Mouse (Mus musculus) hindbrain, postnatal 0 days (tissue): Measurements from ENCODE around the gene Olfr180. TPM values are rescaled to one million over a fixed set of nuclear protein-coding genes. Genes with fewer than 3 reads are reported as not detected.

Source experiments
- ATAC-seq: fragments of 200-750 bp; cut with Nextera tagmentation; 2 replicates; pipeline ENCODE4 v1.8.0; 2017; ENCODE audit warnings: mild to moderate bottlenecking, moderate TSS enrichment, moderate library complexity
- DNase-seq: peaks from one replicate; pipeline ENCODE4 v3.0.0-alpha.2; 2015; ENCODE audit warnings: low spot score
- H3K27ac ChIP-seq: fragments of 300-500 bp; sonication (generic); 2 replicates; pipeline ENCODE4 v1.5.1; 2014; ENCODE audit warnings: mild to moderate bottlenecking
- H3K27me3 ChIP-seq: fragments of 300-500 bp; sonication (generic); 2 replicates; pipeline ENCODE4 v1.6.1; 2014; ENCODE audit warnings: low read length, mixed read lengths; ENCODE audit not compliant: insufficient read depth
- H3K36me3 ChIP-seq: fragments of 300-500 bp; sonication (generic); 2 replicates; pipeline ENCODE4 v1.6.1; 2014; ENCODE audit warnings: low read length, mixed read lengths; ENCODE audit not compliant: insufficient read depth
- H3K4me1 ChIP-seq: fragments of 300-500 bp; sonication (generic); 2 replicates; pipeline ENCODE4 v1.6.1; 2014; ENCODE audit warnings: antibody characterized with exemption, low read length, mixed read lengths; ENCODE audit not compliant: insufficient read depth
- H3K4me2 ChIP-seq: fragments of 300-500 bp; sonication (generic); 2 replicates; pipeline ENCODE4 v1.6.1; 2014; ENCODE audit warnings: low read depth, mild to moderate bottlenecking, low read length, moderate library complexity, mixed read lengths
- H3K4me3 ChIP-seq: fragments of 300-500 bp; sonication (generic); 2 replicates; pipeline ENCODE4 v1.5.1; 2014; ENCODE audit warnings: low read length
- H3K9ac ChIP-seq: fragments of 300-500 bp; sonication (generic); replicated peaks from 2 replicates; pipeline ENCODE4 v1.6.1; 2014; ENCODE audit warnings: mild to moderate bottlenecking, low read length, moderate library complexity, mixed read lengths
- H3K9me3 ChIP-seq: fragments of 300-500 bp; sonication (generic); 2 replicates; pipeline ENCODE4 v1.6.1; 2016; ENCODE audit warnings: low read length, mixed read lengths
- CTCF ChIP-seq: IDR thresholded peaks from 2 replicates; pipeline ENCODE4 v1.5.1; 2016; ENCODE audit warnings: antibody characterized with exemption, control low read depth, low read depth
- WGBS: fragments of 180-500 bp; shearing (Covaris S2); extraction: QIAGEN DNeasy Blood & Tissue Kit; methylation state at CpG from one replicate; pipeline ENCODE4 v1.1.7; 2014; 5-methylcytosine and 5-hydroxymethylcytosine counted together
- polyA plus RNA-seq: library from polyadenylated mRNA; unstranded; fragments of >200 nt; fragmentation: Nextera tagmentation; extraction: Ambion mirVana; gene quantifications from 2 replicates; pipeline ENCODE4 v1.2.1, GENCODE M21; 2015
- total RNA-seq: library from RNA; depleted of rRNA; stranded (reverse); fragments of >200 nt; gene quantifications from 2 replicates; pipeline ENCODE4 v1.2.3, GENCODE M21; 2014; rRNA removed

Gene Olfr180
- not detected in 2 replicates for total RNA-seq
- polyA plus RNA-seq: not detected in 2 replicates

DNA sequence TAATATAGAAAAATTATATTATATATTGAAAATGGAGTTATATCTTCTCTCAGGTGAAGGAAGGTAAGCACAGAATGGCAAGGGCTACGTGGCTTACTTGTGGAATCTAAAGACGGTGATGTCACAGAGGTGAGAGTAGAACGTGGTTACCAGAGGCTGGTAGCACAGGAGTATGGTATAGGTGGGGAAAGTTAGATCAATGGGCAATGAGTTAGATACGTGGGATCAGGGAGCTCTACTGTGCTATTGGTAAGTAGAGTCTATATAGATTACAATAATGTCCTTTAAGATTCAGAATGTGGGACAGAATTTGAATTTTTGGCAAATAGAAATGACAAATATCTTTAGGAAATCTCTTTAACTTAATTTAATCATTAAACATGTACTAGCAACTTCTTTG is at the start of gene Olfr180:
TSS of gene Olfr180 (minus strand) at position 101 of the 400 bp plus-strand sequence.
- no peak for DNase-seq
- 87% methylated on average over 4 of the region's 4 CpGs for whole genome bisulfite sequencing
- Histone ChIP-seq H3K4me1 (no peaks in the 10 kb centered on the region), H3K9me3 (no peaks in the 10 kb centered on the region), H3K9ac (no peak within 1 kb of the TSS), H3K36me3 (no peaks in the 10 kb centered on the region), H3K4me2 (no peak within 1 kb of the TSS), H3K27ac (no peak within 1 kb of the TSS), H3K27me3 (no peaks in the 10 kb centered on the region), H3K4me3 (no peak within 1 kb of the TSS)
- TF ChIP-seq CTCF: no peak
- ATAC-seq: no peak

GRCm38 (mm10) chr16:58928655-58929054 is 537 bp downstream of the Olfr180 start, which contains the start of gene Olfr181:
Gene Olfr181, minus strand, starts transcription at chr16:58928755.
- 47% methylated on average over 1 of the region's 1 CpGs for WGBS
- Histone ChIP-seq H3K9ac (no peak within 1 kb of the TSS), H3K27me3 (no peaks in the 10 kb centered on the region), H3K4me3 (no peak within 1 kb of the TSS), H3K27ac (no peak within 1 kb of the TSS), H3K4me1 (no peaks in the 10 kb centered on the region), H3K36me3 (no peaks in the 10 kb centered on the region), H3K9me3 (no peaks in the 10 kb centered on the region), H3K4me2 (no peak within 1 kb of the TSS)
- ATAC-seq (no peak), DNase-seq (no peak)
- TF ChIP-seq CTCF: no peak

DNA sequence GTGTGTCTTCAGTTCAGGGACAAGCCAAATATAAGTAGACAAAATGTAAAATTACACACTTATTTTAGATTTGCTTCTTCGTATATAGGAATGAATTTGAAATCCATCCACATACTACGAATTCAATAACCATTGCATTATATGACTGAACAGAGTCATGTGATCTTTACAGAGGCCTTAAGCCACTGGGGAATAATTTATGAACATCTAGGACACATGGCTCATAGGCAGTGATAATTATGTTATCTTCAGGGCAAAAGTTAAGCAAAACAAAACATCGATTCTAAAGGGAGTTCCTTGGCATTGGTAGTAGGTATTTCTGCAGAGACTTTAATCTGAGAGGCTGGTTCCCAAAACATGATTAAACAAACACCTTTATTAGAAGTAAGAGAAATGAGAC is 37.2 kb downstream of the Olfr180 start, which contains the start of gene Olfr178:
TSS of gene Olfr178 (minus strand) at position 101 of the 400 bp plus-strand sequence.
- no peaks in the 10 kb centered on the region for H3K9me3 ChIP-seq
- no peak for TF ChIP-seq CTCF
- H3K9ac ChIP-seq: no peak within 1 kb of the TSS
- H3K27ac ChIP-seq: no peak within 1 kb of the TSS
- H3K4me3 ChIP-seq: no peak within 1 kb of the TSS
- no peaks in the 10 kb centered on the region for H3K27me3 ChIP-seq
- 89% methylated on average over 3 of the region's 3 CpGs for WGBS
- no peaks in the 10 kb centered on the region for H3K36me3 ChIP-seq
- no peaks in the 10 kb centered on the region for H3K4me1 ChIP-seq
- no peak for DNase-seq
- ATAC-seq: no peak
- no peak within 1 kb of the TSS for H3K4me2 ChIP-seq

GRCm38 (mm10) chr16:58884416-58884815 is 44.8 kb downstream of the Olfr180 start:
- H3K9ac ChIP-seq: no peak overlapping the region
- no peak overlapping the region for H3K4me3 ChIP-seq
- H3K4me2 ChIP-seq: no peak overlapping the region
- H3K27ac ChIP-seq: no peak overlapping the region
- no peaks in the 10 kb centered on the region for H3K36me3 ChIP-seq
- no peaks in the 10 kb centered on the region for H3K27me3 ChIP-seq
- no peaks in the 10 kb centered on the region for H3K4me1 ChIP-seq
- WGBS: 89% methylated on average over 2 of the region's 2 CpGs
- ATAC-seq (no peak), DNase-seq (no peak)
- H3K9me3 ChIP-seq: no peaks in the 10 kb centered on the region
- TF ChIP-seq CTCF: no peak

DNA sequence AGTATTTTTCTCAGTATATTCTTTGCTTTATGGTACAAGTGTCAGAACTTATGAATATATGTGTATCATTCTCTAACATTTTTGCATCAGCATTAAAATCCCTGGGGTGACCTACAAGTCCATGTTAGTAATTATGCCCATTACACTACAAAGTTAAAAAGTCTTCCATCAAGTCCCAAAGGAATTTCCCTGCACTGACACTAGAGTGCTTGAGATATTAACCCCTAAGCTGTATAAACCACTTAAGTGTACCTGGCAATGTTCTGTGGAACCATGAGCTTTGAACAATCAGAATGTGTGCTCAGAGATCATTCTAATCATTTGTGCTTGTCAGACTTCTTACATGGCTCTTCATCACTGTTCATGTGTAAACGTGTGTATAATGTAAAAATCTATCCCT is 54.5 kb downstream of the Olfr180 start, which contains the start of gene Olfr177:
TSS of gene Olfr177 (minus strand) at position 101 of the 400 bp plus-strand sequence.
- no peak within 1 kb of the TSS for H3K4me3 ChIP-seq
- H3K4me1 ChIP-seq: no peaks in the 10 kb centered on the region
- no peak within 1 kb of the TSS for H3K9ac ChIP-seq
- WGBS: 60% methylated on average over 1 of the region's 1 CpGs
- no peak within 1 kb of the TSS for H3K4me2 ChIP-seq
- H3K9me3 ChIP-seq: no peaks in the 10 kb centered on the region
- ATAC-seq (no peak), DNase-seq (no peak)
- no peaks in the 10 kb centered on the region for H3K27me3 ChIP-seq
- no peak for TF ChIP-seq CTCF
- no peaks in the 10 kb centered on the region for H3K36me3 ChIP-seq
- H3K27ac ChIP-seq: no peak within 1 kb of the TSS

Other genes starting within 250 kb of the Olfr180 start
- 0.05 TPM in 1 of 2 replicates, not detected in the other for gene Gpr15, start 210.3 kb downstream of the Olfr180 start, total RNA-seq
- gene Gpr15, start 210.3 kb downstream of the Olfr180 start, polyA plus RNA-seq: 0.14 TPM in 1 of 2 replicates, not detected in the other
- gene Cldnd1, start 201.5 kb downstream of the Olfr180 start, total RNA-seq: 62.9 and 64.3 TPM in 2 replicates
- gene Cldnd1, start 201.5 kb downstream of the Olfr180 start, polyA plus RNA-seq: 159 TPM in 2 replicates
- not detected in 2 replicates for gene Olfr172, start 166.2 kb downstream of the Olfr180 start, total RNA-seq
- gene Olfr172, start 166.2 kb downstream of the Olfr180 start, polyA plus RNA-seq: not detected in 2 replicates
- not detected in 2 replicates for gene Olfr173, start 129.1 kb downstream of the Olfr180 start, total RNA-seq
- not detected in 2 replicates for gene Olfr173, start 129.1 kb downstream of the Olfr180 start, polyA plus RNA-seq
- not detected in 2 replicates for gene Olfr175-ps1, start 102.6 kb downstream of the Olfr180 start, total RNA-seq
- not detected in 2 replicates for gene Olfr175-ps1, start 102.6 kb downstream of the Olfr180 start, polyA plus RNA-seq
- gene Olfr177, start 54.6 kb downstream of the Olfr180 start, total RNA-seq: not detected in 2 replicates
- not detected in 2 replicates for gene Olfr177, start 54.6 kb downstream of the Olfr180 start, polyA plus RNA-seq
- gene Olfr178, start 37.3 kb downstream of the Olfr180 start, total RNA-seq: not detected in 2 replicates
- gene Olfr178, start 37.3 kb downstream of the Olfr180 start, polyA plus RNA-seq: not detected in 2 replicates
- not detected in 2 replicates for gene Olfr181, start 637 bp downstream of the Olfr180 start, total RNA-seq
- not detected in 2 replicates for gene Olfr181, start 637 bp downstream of the Olfr180 start, polyA plus RNA-seq
- gene Olfr183, start 66.0 kb upstream of the Olfr180 start, total RNA-seq: not detected in 2 replicates
- not detected in 2 replicates for gene Olfr183, start 66.0 kb upstream of the Olfr180 start, polyA plus RNA-seq
- gene Olfr186, start 100.9 kb upstream of the Olfr180 start, total RNA-seq: not detected in 2 replicates
- not detected in 2 replicates for gene Olfr186, start 100.9 kb upstream of the Olfr180 start, polyA plus RNA-seq
- not detected in 2 replicates for gene Olfr187, start 110.4 kb upstream of the Olfr180 start, total RNA-seq
- not detected in 2 replicates for gene Olfr187, start 110.4 kb upstream of the Olfr180 start, polyA plus RNA-seq
- gene Olfr190, start 148.6 kb upstream of the Olfr180 start, total RNA-seq: not detected in 2 replicates
- gene Olfr190, start 148.6 kb upstream of the Olfr180 start, polyA plus RNA-seq: not detected in 2 replicates
- not detected in 2 replicates for gene Olfr191, start 160.4 kb upstream of the Olfr180 start, total RNA-seq
- gene Olfr191, start 160.4 kb upstream of the Olfr180 start, polyA plus RNA-seq: not detected in 2 replicates
- not detected in 2 replicates for gene Olfr193, start 182.5 kb upstream of the Olfr180 start, total RNA-seq
- gene Olfr193, start 182.5 kb upstream of the Olfr180 start, polyA plus RNA-seq: not detected in 2 replicates
- gene Olfr194, start 191.7 kb upstream of the Olfr180 start, total RNA-seq: not detected in 2 replicates
- gene Olfr194, start 191.7 kb upstream of the Olfr180 start, polyA plus RNA-seq: not detected in 2 replicates
- not detected in 2 replicates for gene Olfr195, start 217.7 kb upstream of the Olfr180 start, total RNA-seq
- not detected in 2 replicates for gene Olfr195, start 217.7 kb upstream of the Olfr180 start, polyA plus RNA-seq
- gene Olfr196, start 241.1 kb upstream of the Olfr180 start, total RNA-seq: not detected in 2 replicates
- gene Olfr196, start 241.1 kb upstream of the Olfr180 start, polyA plus RNA-seq: not detected in 2 replicates